Mouse (Mus musculus): Measurements from ENCODE around the gene Ugt1a8. TPM values are rescaled to one million over a fixed set of nuclear protein-coding genes. Genes with fewer than 3 reads are reported as not detected.
"Not testable (repeated sequence)": the region's sequence is repeated elsewhere in the genome, so short reads cannot be mapped to it uniquely, and the experiment has no call there.

The Ugt1a8 gene
- total RNA-seq, 2 experiments from 2014 or later: not detected

- intact Hi-C loops (cut with DNase I): no loop called here
- DNase-seq: peak in 1 of 2 experiments; percentile 2
These were observed 130.0 kb downstream of the Ugt1a8 start for GRCm38 (mm10) chr1:88217576-88217975.

- intact Hi-C loops (cut with DNase I): no loop called here
- peak in 1 of 2 experiments; percentile 2 for DNase-seq
These were observed 130.4 kb downstream of the Ugt1a8 start for GRCm38 (mm10) chr1:88218051-88218450.

- DNase-seq: peak in 1 of 2 experiments; percentile 0
- intact Hi-C loops (cut with DNase I): no loop called here
These were observed 131.0 kb downstream of the Ugt1a8 start for GRCm38 (mm10) chr1:88218591-88218990.

- peak; percentile 5 for DNase-seq
- intact Hi-C loops (cut with DNase I): no loop called here
These were observed 131.4 kb downstream of the Ugt1a8 start for GRCm38 (mm10) chr1:88219054-88219453.

- peak; percentile 3 to 11 for DNase-seq
- intact Hi-C loops (cut with DNase I): no loop called here
These were observed 132.7 kb downstream of the Ugt1a8 start for GRCm38 (mm10) chr1:88220336-88220735.

- intact Hi-C loops (cut with DNase I): no loop called here
- DNase-seq: no peak
These were observed 134.6 kb downstream of the Ugt1a8 start for GRCm38 (mm10) chr1:88222216-88222615.

- intact Hi-C loops (cut with DNase I): not testable (repeated sequence)
- peak in 1 of 2 experiments; percentile 2 for DNase-seq
These were observed 135.4 kb downstream of the Ugt1a8 start for GRCm38 (mm10) chr1:88223011-88223515.

- DNase-seq: peak in 1 of 2 experiments; percentile 7
- intact Hi-C loops (cut with DNase I): no loop called here
These were observed 136.0 kb downstream of the Ugt1a8 start for GRCm38 (mm10) chr1:88223591-88223990.

GRCm38 (mm10) chr1:88224029-88224776, 136.6 kb downstream of the Ugt1a8 start:
- intact Hi-C loops (cut with DNase I): no loop called here
- peak in 1 of 2 experiments; percentile 8 for DNase-seq

- DNase-seq; intact Hi-C loops (cut with DNase I): not testable (repeated sequence)
These were observed 137.7 kb downstream of the Ugt1a8 start for GRCm38 (mm10) chr1:88225301-88225700.

GRCm38 (mm10) chr1:88225741-88226140, 138.1 kb downstream of the Ugt1a8 start:
- no peak for DNase-seq
- intact Hi-C loops (cut with DNase I): no loop called here

- DNase-seq: no peak
- intact Hi-C loops (cut with DNase I): no loop called here
These were observed 139.2 kb downstream of the Ugt1a8 start, which contains the start of gene Mroh2a for GRCm38 (mm10) chr1:88226670-88227379. Mroh2a (plus strand) TSS chr1:88226986.

- no peak for DNase-seq
- intact Hi-C loops (cut with DNase I): no loop called here
These were observed 139.9 kb downstream of the Ugt1a8 start for GRCm38 (mm10) chr1:88227482-88227881.

GRCm38 (mm10) chr1:88228121-88228520, 140.5 kb downstream of the Ugt1a8 start:
- no peak for DNase-seq
- intact Hi-C loops (cut with DNase I): no loop called here

GRCm38 (mm10) chr1:88229566-88229965, 142.0 kb downstream of the Ugt1a8 start:
- no peak for DNase-seq
- intact Hi-C loops (cut with DNase I): no loop called here

- intact Hi-C loops (cut with DNase I): no loop called here
- DNase-seq: no peak
These were observed 142.4 kb downstream of the Ugt1a8 start for GRCm38 (mm10) chr1:88229986-88230385.

GRCm38 (mm10) chr1:88230421-88230820, 142.8 kb downstream of the Ugt1a8 start:
- DNase-seq: no peak
- intact Hi-C loops (cut with DNase I): no loop called here

GRCm38 (mm10) chr1:88230981-88231802, 143.6 kb downstream of the Ugt1a8 start:
- intact Hi-C loops (cut with DNase I): no loop called here
- no peak for DNase-seq

- no peak for DNase-seq
- intact Hi-C loops (cut with DNase I): no loop called here
These were observed 144.3 kb downstream of the Ugt1a8 start for GRCm38 (mm10) chr1:88231803-88232499.

Data from heart, postnatal 10 days (tissue).